Mouse (Mus musculus): ENCODE data around the gene Ms4a15.

DNA sequence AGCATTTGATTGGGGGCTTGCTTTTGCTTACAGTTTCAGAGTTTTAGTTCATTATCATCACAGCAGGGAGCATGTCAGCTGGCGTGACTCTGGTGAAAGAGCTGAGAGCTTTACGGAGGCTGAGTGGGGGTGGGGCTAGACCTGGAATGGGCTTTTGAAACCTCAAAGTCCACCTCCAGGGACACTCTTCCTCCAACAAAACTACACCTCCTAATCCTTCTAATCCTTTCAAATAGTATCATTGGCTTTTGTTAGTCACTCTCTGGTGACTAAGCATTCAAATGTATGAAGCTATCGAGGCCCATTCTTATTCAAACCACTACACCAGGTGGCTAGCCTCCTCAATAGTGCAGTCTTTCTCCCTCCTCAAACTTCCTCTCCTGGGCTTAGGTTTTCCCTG, 20.4 kb downstream of the Ms4a15 start:
- no peak for TF ChIP-seq CTCF (IDR thresholded peaks at IDR 0.05; ENCODE audit: low read depth)
- no peak for TF ChIP-seq EP300 (IDR thresholded peaks at IDR 0.05; ENCODE audit: low read depth)

Measured in liver, embryonic 14.5 days (tissue).